Mouse (Mus musculus) thymus, postnatal 25 days (tissue): ENCODE measurements around the gene Gpr152.
"Not testable (repeated sequence)": the region's sequence is repeated elsewhere in the genome, so short reads cannot be mapped to it uniquely, and the experiment has no call there.

Experiments used
- DNase-seq: peaks from one replicate; pipeline ENCODE4 v3.0.0; 2022

The Gpr152 gene

GRCm38 (mm10) chr19:4112063-4112960, 27.3 kb upstream of the Gpr152 start:
- no peak for DNase-seq

GRCm38 (mm10) chr19:4113186-4113805, 26.3 kb upstream of the Gpr152 start:
- no peak for DNase-seq

- DNase-seq: peak; percentile 48
These were observed 25.8 kb upstream of the Gpr152 start for GRCm38 (mm10) chr19:4113806-4114230.

GRCm38 (mm10) chr19:4114551-4114950, 25.0 kb upstream of the Gpr152 start:
- no peak for DNase-seq

- DNase-seq: no peak
These were observed 24.4 kb upstream of the Gpr152 start for GRCm38 (mm10) chr19:4115144-4115543.

- no peak for DNase-seq
These were observed 23.8 kb upstream of the Gpr152 start for GRCm38 (mm10) chr19:4115816-4116215.

GRCm38 (mm10) chr19:4117006-4117405, 22.6 kb upstream of the Gpr152 start:
- DNase-seq: no peak

GRCm38 (mm10) chr19:4118350-4118749, 21.2 kb upstream of the Gpr152 start:
- DNase-seq: no peak

- peak; percentile 49 for DNase-seq
These were observed 19.7 kb upstream of the Gpr152 start for GRCm38 (mm10) chr19:4119716-4120487.

- no peak for DNase-seq
These were observed 19.1 kb upstream of the Gpr152 start for GRCm38 (mm10) chr19:4120496-4120895.

GRCm38 (mm10) chr19:4121097-4121805, 18.3 kb upstream of the Gpr152 start:
- DNase-seq: peak; percentile 99

GRCm38 (mm10) chr19:4121896-4122295, 17.7 kb upstream of the Gpr152 start:
- DNase-seq: not testable (repeated sequence)

GRCm38 (mm10) chr19:4122411-4123370, 16.9 kb upstream of the Gpr152 start:
- DNase-seq: no peak

GRCm38 (mm10) chr19:4124432-4124831, 15.2 kb upstream of the Gpr152 start:
- no peak for DNase-seq

GRCm38 (mm10) chr19:4125268-4125667, 14.3 kb upstream of the Gpr152 start:
- not testable (repeated sequence) for DNase-seq

GRCm38 (mm10) chr19:4125741-4126696, 13.6 kb upstream of the Gpr152 start, which contains the start of gene Aip:
Gene Aip, minus strand, starts transcription at chr19:4125858.
- peak; percentile 99 for DNase-seq

- DNase-seq: peak; percentile 40
These were observed 12.7 kb upstream of the Gpr152 start for GRCm38 (mm10) chr19:4126759-4127495.

GRCm38 (mm10) chr19:4129462-4129861, 10.1 kb upstream of the Gpr152 start:
- no peak for DNase-seq

GRCm38 (mm10) chr19:4130106-4130505, 9.5 kb upstream of the Gpr152 start:
- DNase-seq: no peak
